Mouse (Mus musculus) thymus, postnatal 4 days (tissue): ENCODE results near the gene Armc2.

Experiments
- DNase-seq: peaks from one replicate; pipeline ENCODE4 v3.0.0; 2021

Gene Armc2

DNA sequence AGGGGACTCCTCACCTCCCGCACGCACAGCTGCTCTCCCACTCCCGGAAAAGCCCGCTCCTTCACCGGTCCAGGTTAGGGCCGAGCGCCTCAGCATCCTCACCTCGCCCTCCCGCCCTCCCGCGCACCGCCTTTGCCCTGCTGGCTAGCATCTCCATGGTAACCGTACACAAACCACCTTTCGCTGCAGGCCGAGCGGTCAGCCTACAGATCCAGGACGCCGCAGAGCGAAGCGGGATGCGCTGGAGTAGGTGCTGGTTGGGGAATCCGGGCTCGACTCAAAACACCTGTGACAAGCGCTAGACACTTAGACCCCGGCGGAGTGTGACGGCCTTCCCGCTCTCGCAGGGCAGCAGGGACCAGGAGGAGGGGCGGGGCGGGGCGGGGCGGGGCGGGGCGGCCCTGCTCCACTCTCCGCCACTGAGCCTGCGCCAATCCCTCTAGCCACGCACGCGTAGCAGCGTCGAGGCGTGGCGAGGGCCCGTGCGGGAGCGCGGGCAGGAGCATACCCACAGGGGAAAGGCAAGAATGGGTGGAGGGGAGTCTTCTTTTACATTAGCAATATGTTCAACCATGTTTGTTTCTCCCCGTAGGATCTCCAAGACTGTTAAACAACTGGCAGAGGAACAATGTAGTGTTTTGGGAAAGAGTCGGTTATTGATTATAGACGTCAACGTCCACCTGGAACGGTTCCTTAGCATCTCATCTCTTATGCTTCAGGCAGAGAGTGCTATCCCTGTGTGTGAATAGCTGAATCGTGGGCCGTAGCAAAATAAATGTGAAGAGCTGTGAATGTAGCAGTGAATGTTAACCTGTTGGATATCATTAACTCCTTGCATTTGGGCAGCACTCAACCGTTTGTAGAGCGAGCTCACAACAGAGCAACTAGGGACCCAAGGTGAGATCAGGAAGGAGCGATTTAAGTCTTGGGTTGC lies at the start of gene Armc2:
Gene Armc2 (minus strand): TSS at position 427 of the 934 bp plus-strand sequence.
- DNase-seq: peak; percentile 76

DNA sequence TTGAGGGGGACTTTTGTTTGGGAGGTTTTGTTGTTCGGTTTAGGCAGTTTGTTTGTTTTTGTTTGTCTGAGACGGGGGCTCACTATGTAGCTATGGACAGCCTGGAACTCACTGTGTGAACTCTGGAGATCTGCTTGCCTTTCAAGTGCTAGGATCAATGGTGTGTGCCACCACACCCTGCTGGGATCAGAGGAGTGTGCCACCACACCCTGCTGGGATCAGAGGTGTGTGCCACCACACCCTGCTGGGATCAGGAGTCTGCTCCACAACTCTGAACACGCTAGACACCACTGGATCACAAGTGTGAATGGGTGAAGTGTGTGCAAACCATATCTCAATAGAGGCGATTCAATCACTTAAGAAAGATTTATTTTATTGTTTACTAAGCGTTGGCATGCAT lies 46.2 kb upstream of the Armc2 start:
- no peak for DNase-seq

DNA sequence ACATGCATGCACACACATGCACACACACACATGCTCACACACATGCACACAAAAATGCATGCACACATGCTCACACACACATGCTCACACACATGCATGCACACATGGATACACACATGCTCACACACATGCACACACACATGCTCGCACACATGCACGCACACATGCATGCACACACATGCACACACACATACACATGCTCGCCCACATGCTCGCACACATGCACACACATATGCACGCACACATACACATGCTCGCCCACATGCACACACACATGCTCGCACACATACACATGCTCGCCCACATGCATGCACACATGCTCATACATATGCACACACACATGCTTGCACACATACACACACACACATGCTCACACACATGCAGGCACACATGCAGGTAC lies 41.3 kb upstream of the Armc2 start:
- no peak for DNase-seq

DNA sequence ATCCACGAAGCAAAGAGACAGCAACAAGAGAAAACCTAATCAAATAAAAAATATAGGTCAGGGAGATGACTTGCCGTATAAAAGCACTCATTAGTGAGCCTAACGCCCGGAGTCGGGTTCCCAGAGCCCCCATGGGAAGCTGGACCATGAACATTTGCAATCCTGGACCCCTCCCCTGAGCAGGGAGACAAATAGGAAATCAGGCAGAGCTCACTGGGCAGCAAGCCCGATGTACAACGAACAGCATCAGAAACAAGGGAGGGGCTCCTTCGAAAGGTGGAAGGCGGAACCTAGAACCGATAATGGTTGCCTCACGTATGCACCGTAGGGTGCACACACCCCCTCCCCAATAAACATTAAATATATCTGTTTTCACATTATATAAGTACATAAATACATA lies 39.5 kb upstream of the Armc2 start:
- DNase-seq: no peak

DNA sequence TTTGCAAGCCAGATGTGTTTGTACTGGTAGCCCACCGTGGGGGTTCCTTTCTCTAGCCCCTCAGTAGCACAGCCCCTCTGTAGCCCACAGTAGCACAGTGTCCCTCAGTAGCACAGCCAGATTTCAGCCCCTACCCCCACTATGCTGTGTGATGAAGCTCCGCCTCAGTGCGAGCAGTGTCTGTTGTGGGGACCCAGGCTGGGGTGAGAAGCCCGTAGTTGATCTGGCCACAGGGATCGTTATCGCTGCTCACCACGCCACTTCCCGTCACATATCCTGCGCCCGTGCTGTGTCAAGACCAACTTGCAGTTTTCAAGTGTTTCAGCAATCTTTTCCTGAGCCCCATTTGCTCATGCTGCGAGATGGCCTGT lies 39.0 kb upstream of the Armc2 start:
- peak; percentile 68 for DNase-seq

DNA sequence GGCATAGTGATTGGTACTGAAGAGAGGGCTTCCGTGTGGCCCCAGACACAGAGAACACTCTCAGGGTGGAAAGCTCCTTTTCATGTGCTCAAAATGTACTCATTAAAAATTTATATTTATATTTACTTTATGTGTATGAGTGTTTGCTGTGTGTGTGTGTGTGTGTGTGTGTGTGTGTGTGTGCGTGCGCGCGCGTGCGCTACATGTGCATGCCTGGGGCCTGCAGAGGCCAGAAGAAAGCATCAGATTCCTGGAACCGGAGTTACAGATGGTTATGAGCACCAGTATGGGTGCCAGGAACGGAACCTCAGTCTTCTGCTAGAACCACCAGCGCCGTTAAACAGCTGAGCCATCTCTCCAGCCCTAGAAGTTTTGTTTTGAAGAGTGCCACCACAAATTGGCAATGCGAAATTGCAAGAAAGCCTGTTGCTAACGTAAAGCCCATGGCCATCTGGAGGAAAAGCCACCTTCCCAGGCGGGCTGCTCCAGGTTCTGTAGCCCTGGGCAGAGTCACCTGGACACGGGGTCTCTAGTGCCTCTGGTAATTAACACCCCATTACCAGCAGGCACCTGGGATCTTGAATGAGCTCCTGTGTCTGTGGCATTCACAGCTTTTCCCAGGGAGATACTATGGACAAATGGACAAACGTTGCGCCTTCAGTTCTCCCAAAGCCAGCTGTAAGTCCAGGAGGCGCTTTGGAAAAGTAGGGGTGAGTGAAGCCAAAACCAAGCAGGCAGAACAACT lies 38.4 kb upstream of the Armc2 start:
- DNase-seq: peak; percentile 28

DNA sequence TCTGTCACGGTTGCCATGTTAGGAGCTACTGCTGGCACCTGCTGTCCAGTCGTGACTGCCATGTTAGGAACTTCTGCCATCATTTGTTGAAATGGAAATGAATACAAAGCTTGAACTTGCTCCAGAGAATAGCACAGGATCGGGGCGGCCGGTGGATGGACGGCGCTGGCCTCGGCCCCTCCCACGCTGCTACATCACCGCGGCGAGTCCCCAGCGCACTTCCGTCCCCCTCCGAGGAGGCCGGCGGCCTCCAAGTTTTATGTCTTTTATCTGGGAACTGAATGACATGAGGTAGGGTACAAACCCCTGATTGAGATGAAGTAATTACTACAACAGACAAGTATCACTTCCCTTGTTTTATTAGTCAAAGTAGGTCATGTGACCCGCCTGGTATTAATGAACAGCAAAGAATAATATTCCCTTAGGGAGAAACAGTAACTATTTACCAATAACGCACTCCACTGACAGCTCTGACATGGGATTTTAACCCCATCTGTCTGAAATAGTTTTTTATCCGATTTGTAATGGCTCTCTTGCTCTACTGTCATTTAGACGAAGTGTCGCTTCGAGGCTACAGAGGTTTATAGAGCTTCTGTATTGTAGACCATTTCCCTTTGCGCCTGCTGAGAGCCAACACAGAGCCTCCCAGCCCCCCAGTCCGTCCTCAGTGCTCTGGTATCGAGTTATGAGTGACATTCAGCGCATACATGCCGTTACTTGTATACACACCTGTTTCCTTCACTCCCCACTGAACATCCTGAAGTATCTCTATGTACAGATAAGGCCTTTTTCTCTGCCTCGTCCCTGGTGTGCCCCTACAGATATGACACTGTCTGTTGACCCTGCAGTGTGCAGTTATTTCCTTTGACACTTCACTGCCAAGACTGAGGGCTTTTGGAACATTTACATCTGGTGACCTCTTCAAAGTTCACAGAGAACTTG lies 37.3 kb upstream of the Armc2 start:
- DNase-seq: peak; percentile 54

DNA sequence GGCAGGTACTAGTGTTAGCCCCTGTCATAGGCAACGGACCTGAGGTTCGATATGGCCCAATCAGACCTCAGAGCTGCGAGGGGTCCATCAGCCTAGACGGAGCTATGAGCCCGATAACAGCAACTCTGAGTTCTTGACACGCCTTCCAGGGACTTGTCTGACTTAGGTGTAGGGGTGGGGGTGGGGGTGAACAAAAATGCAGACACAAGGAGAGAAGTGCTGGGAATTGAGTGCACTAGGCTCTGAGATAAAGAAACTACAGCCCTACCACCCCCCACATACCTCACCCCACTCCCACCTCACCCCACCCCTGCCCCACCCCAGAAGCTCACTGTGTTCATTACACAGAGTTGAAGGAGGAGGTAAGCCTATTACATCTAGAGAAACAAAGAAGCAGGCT lies 32.8 kb upstream of the Armc2 start:
- no peak for DNase-seq

DNA sequence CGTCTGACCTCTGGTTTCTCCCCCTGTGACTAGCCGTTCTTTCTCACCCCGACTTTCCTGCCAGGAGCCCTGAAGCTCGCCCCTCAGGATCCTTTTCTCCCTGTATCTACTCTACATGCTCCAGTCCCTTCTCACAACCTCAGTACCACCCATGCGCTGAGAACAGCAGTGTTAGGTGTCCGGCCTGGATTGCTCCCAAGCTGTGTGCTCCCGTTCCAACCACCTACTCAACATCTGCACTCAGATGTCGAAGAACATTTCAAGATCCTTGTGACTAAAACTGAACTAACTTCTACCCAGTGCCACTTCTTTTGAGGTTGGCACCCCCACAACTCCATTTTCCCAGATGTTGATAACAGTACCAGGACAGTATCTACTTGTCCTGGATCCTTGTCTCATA lies 30.4 kb upstream of the Armc2 start:
- DNase-seq: no peak

DNA sequence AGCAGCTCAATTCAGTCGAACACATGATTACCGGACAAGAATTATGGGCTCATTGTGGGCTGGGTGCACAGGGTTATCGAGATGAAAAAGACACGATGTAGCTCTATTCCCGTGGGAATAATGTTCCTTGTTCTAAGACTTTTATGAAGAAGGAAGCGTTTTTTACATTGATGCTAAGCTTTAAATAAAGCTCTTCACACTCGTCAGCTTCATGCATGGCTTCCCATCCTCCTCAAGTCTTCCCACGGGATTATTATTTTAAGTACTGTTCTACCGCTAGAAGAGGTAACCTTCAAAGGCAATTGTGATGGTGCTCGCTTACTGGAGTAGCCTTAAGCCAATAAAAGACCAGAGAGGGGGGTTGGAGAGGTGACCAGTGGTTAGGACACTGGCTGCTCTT lies 26.3 kb upstream of the Armc2 start:
- no peak for DNase-seq

DNA sequence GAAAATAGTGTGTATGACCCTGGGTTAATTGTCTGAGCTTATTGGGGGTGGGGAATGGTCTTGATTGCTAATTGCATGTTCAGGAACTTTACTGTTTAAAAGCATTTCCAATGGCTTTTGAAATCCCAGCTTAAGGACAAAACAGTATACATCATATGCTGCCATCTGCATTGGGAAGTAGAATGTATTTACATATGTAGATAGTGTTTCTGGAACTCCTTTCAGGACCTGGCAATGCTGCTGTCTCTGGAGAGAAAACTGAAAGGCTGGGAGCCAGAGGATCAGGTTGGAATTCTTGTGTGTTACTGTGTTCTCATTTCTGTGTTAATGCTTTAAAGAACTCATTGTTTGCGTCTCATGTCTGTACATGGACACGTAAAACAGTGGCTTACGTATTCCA lies 25.1 kb upstream of the Armc2 start:
- DNase-seq: no peak

DNA sequence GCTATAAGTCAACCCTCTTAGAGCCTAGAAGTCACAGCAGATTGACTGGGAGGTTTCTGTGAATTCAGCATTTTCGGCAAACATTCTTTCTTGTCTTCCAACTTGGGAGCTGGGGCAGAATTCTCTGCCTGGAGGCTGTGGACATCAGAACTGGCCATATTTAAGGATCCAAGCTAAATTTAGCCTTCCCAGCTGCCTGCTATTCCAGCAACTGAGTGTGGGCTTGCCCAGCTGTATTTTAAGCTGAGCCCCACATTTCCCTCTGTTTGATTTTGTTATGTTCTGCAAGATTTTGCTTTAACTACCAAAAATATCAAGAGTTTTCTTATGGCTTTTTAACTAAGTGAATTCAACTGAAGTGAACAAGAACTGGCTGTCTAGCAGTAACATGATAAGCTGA lies 24.6 kb upstream of the Armc2 start:
- DNase-seq: no peak

DNA sequence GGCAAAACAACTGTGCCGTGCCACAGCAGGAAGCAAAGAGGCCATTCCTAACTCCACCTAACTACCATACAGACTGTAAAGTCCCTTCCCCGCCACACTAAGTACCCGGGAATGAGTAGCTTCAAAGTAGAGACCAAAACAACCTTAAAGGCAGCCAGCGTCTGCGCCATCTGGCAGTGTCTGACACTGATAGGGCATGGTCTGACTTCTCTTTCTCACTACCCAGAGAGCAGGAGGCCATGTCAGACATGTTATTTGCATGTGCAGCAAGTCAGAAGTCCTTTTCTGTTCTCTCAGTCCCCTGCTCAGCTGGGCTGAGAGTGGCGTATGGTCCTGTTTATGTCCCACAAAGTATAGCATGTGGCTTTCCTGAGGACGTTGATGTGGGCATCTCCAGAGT lies 23.8 kb upstream of the Armc2 start:
- no peak for DNase-seq

DNA sequence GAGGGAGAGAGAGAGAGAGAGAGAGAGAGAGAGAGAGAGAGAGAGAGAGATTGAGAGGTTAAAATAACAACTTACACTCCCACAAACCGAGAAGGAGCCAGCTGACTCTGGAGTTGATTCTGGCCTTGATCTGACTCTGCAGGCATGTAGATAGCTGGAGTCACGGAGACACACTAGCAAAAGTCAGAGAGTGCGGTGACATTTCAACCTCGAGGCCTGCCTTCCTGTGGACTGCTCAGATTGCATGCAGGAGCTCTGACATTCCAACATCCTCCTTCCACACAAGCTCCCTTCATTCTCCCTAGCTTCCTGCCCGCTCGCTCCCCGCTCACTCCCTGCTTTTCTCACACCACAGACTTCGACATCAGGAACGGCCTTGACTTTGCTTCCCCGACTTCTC lies 20.3 kb upstream of the Armc2 start:
- no peak for DNase-seq

DNA sequence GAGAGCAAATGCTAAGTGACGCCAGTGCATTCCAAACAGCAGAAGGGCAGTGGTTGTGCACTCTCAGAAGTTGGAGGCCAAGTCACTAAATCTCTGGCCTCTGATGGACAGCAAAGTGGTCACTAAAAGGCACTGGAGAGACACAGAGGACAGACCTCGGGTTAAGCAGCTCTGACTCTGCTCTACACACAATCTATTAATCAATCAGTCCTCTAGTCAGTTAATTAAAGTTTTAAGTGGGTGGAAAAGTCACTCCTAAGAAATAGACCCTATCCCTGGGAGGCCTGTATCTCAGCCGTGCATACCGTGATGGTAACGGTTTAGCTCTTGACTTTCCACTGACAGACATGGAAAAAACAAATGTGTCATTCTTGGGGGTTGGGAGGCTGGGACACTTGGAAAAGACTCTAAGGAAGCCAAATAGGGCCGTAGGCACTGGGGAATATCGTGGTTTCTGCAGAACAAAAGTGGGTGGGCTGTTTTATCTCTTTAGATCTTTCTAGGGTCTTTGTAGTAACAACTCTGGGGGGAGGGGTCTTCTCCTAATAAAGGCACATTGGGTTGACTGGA lies 19.1 kb upstream of the Armc2 start:
- DNase-seq: no peak

DNA sequence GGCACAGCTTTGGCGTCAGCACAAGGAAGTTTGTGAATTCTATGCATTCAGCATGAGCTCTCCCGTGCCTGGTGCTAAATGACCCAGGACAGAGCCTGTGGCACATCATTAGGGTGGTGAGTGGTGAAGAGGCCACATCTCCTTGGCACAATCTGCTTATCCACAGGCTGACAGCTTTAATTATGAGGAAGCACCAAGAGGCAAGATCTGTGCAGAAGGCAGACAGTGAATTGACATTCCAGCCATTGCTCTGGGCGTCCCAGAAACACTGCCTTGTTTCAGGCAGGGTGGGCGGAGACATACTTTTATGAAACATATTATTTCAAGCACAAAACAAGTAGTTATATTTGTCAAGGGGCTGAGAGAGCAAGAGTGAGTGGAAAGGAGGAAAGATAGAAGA lies 18.6 kb upstream of the Armc2 start:
- DNase-seq: no peak

DNA sequence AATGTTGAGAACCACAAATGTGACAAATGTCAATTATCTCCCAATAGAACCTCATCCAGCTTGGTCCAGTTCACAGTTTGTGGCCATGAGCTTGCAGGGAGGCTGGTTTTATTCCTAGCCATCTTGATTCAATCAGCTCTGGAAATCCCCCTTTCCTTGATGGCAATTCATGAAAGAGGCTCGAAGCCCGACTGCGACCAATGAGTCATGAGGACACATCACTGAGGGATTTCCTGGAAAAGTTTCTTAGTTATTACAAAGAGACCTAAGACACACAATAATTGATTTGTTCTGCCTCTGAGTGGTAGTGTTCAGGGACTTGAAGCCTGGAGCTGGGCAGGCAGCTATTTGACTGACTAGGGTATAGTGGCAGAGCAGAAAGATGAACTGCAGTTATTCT lies 15.3 kb upstream of the Armc2 start:
- no peak for DNase-seq

DNA sequence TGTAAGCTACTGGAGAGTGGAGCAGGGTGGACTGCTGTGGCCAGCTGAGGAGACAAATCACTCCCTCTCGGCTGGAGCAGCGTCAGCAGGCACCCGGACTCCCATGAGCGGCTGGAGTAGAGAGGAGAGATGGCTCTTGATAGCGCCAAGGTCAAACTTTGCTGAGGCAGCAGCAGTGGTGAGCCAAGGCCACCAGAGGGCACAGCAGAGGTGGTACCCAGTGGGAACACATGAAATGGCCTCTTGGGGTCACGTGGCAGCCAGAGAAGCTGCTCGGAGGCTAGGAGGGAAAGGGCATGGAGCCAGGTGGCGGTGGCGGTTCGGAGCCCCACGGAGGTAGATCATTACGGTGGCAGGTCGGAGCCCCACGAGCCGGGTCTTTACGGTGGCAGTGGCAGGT lies 12.8 kb upstream of the Armc2 start:
- peak; percentile 93 for DNase-seq

DNA sequence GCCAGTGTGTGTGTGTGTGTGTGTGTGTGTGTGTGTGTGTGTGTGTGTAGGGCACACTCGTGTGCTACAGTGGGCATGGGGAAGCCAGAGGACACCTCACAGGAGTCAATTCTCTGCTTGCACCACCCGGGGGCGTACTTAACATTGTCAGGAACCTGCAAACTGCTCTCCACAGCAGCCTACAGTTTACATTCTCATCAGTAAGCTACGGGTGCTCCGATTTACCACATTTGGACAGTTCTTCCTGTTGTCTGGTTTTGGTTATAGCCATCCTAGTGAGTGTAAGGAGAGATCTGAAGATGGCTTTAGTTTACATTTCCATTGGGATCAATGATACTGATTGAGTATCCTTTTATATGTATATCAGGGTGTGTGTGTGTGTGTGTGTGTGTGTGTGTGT lies 11.3 kb upstream of the Armc2 start:
- DNase-seq: peak; percentile 59

DNA sequence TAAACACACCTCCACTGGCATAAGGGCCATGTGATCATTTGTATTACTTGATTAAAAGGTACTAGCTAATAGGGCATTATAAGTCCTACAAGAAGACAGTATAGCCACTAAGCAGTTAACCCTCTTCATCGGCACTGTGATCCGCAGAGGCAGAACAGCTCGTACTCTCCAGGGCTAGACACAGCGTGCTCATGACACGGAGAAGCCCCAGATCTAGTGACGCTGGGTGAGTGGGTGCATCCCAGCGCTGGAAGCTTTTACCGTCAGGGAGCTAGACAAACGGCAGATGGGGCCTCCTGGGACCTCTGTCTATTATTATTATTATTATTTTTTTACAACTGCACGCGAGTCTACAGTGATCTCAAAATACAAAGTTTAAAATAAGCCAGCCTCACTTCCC lies 9.1 kb upstream of the Armc2 start:
- DNase-seq: no peak

DNA sequence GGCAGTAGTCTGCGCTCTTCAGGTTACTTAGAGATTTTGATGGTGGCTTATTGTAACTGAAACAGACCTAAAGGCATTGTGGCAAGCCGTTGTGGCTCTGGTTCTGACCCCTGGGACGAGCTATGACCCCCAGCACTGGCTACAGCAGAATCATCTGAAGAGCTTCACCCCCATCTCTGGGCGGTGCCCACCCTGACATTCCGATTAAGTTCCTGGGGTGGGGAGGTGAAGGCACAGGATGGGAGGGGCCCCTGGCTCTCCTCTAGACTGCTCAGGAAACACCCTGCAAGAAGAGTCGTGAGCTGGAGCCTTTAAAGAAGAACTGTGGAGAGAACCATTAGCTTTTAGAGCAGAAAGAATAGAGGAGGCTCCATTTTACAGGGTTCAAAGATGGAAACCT lies 6.2 kb upstream of the Armc2 start:
- no peak for DNase-seq

DNA sequence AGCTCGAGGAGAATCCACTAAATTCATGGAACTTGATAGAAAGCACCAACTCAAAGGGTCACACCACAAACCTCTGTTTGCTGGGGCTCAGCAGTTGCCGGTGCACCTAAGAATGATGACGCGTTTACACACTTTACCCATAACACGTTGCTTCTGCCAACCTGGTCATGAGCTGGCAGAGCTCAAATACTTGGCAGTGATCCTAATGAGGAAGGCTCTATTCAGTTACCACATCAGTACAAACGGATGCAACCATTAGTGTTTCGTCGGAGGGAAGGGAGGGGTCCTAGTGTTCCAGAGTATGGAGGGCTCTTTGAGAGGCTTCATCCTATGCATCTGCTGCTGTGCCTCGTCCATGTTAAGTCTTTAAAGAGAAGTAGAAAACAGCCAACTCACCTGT lies 3.3 kb upstream of the Armc2 start:
- no peak for DNase-seq

DNA sequence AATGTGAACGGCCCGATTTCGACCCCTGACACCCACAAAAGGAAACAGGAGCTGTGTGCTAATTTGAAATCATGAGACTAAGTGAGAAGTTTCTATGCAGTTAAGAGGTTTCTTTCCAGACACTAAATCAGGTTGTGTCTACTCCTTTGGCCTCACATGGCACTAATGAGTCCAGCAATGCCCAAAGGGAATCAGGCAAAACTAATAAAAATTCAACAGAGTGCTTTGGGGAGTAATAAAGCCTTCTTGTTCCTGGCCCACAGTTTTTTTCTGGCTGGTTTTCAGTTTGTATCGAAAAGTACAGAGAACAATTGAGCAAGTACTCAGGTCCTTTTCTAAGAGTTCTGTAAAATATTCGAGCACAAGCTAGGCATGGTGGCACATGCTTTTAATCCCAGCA lies 4.2 kb downstream of the Armc2 start:
- DNase-seq: no peak
